Mouse (Mus musculus): ENCODE data around the gene Hdgfl3. TPM values are rescaled to one million over a fixed set of nuclear protein-coding genes. Genes with fewer than 3 reads are reported as not detected.

The Hdgfl3 gene
- polyA plus RNA-seq, 1 experiment from 2014 or later, result 11.9 TPM

- Histone ChIP-seq H3K9ac (ENCODE audit: low read depth, low read length) (no peak overlapping the region), H3K36me3 (ENCODE audit: control insufficient read depth, insufficient read depth, low read length) (no peaks in the 10 kb centered on the region), H3K9me3 (replicated peaks; ENCODE audit: control insufficient read depth, low read length) (no peaks in the 10 kb centered on the region), H3K4me3 (ENCODE audit: low read depth, low read length) (no peak overlapping the region), H3K27ac (ENCODE audit: low read depth, low read length) (no peak overlapping the region), H3K4me2 (no peak overlapping the region), H3K27me3 (ENCODE audit: control insufficient read depth, insufficient read depth, low read length) (no peaks in the 10 kb centered on the region), H3K4me1 (ENCODE audit: control insufficient read depth, insufficient read depth, low read length) (no peaks in the 10 kb centered on the region; the same call in 1 of the 2 replicates)
- ATAC-seq (replicated peaks; ENCODE audit: insufficient number of reproducible peaks, low FRiP score, low TSS enrichment), result no peak
- 42% methylated on average over 8 of the region's 8 CpGs for WGBS (ENCODE audit: insufficient replicate concordance)
Measured at GRCm38 (mm10) chr7:81847010-81847409, 87.3 kb downstream of the Hdgfl3 start.

DNA sequence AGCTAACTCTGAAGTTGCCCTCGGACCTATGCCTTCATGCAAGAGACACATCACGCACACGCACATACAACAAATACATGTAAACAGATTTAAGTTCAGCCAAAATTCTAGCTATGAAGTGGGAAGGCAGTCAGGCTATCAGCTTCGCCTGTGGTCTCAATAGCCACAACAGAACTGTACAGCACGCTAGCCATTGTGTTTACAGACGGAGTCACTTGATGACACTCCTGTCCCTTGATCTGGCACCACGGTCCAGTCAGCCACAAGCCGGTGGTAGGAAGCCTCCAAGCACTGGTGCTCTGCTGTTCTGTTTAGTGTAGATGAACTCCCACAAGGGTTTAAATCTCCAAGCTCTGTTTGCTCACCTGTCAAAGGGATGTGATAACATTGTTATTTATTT, 88.3 kb downstream of the Hdgfl3 start:
- Histone ChIP-seq H3K9me3 (replicated peaks; ENCODE audit: control insufficient read depth, low read length) (no peaks in the 10 kb centered on the region), H3K27ac (ENCODE audit: low read depth, low read length) (no peak overlapping the region), H3K4me1 (ENCODE audit: control insufficient read depth, insufficient read depth, low read length) (no peaks in the 10 kb centered on the region; the same call in 1 of the 2 replicates), H3K36me3 (ENCODE audit: control insufficient read depth, insufficient read depth, low read length) (no peaks in the 10 kb centered on the region), H3K27me3 (ENCODE audit: control insufficient read depth, insufficient read depth, low read length) (no peaks in the 10 kb centered on the region), H3K4me3 (ENCODE audit: low read depth, low read length) (no peak overlapping the region), H3K4me2 (no peak overlapping the region), H3K9ac (ENCODE audit: low read depth, low read length) (no peak overlapping the region)
- ATAC-seq (replicated peaks; ENCODE audit: insufficient number of reproducible peaks, low FRiP score, low TSS enrichment), result no peak
- 60% methylated on average over 8 of the region's 8 CpGs for WGBS (ENCODE audit: insufficient replicate concordance)

- H3K27me3 ChIP-seq (ENCODE audit: control insufficient read depth, insufficient read depth, low read length), result no peaks in the 10 kb centered on the region
- H3K9ac ChIP-seq (ENCODE audit: low read depth, low read length), result no peak overlapping the region
- no peak overlapping the region for H3K4me3 ChIP-seq (ENCODE audit: low read depth, low read length)
- H3K27ac ChIP-seq (ENCODE audit: low read depth, low read length), result no peak overlapping the region
- no peak for ATAC-seq (replicated peaks; ENCODE audit: insufficient number of reproducible peaks, low FRiP score, low TSS enrichment)
- WGBS (ENCODE audit: insufficient replicate concordance), result 73% methylated on average over 3 of the region's 3 CpGs
- H3K4me1 ChIP-seq (ENCODE audit: control insufficient read depth, insufficient read depth, low read length), result peaks cover 1% of the 10 kb centered on the region
- no peaks in the 10 kb centered on the region for H3K9me3 ChIP-seq (replicated peaks; ENCODE audit: control insufficient read depth, low read length)
- H3K36me3 ChIP-seq (ENCODE audit: control insufficient read depth, insufficient read depth, low read length), result no peaks in the 10 kb centered on the region
- H3K4me2 ChIP-seq, result no peak overlapping the region
Measured at GRCm38 (mm10) chr7:81845313-81845712, 89.0 kb downstream of the Hdgfl3 start.

DNA sequence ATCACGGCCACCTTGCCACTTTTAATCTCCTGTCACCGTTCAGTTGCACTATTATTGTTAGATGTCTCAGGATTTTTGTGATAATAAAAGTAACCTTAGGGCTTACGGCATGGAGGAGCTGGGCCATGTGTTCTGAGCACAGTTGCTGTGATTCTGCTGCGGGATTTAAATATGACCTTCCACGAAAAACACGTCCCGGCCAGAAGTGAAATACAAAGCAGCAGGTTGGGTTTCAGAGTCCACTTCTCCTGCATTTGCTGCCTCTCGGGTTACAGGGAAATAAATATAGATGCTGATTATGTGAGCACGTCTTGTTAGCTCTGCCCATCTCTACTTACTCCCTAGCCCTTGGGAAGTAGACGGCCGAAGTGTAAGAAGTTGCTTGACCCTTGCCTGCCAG, 89.5 kb downstream of the Hdgfl3 start:
- Histone ChIP-seq H3K4me3 (ENCODE audit: low read depth, low read length) (no peak overlapping the region), H3K36me3 (ENCODE audit: control insufficient read depth, insufficient read depth, low read length) (no peaks in the 10 kb centered on the region), H3K27me3 (ENCODE audit: control insufficient read depth, insufficient read depth, low read length) (no peaks in the 10 kb centered on the region), H3K9ac (ENCODE audit: low read depth, low read length) (no peak overlapping the region), H3K27ac (ENCODE audit: low read depth, low read length) (no peak overlapping the region), H3K4me2 (no peak overlapping the region), H3K9me3 (replicated peaks; ENCODE audit: control insufficient read depth, low read length) (no peaks in the 10 kb centered on the region), H3K4me1 (ENCODE audit: control insufficient read depth, insufficient read depth, low read length) (peaks cover 3% of the 10 kb centered on the region)
- WGBS (ENCODE audit: insufficient replicate concordance), result 74% methylated on average over 11 of the region's 11 CpGs
- ATAC-seq (replicated peaks; ENCODE audit: insufficient number of reproducible peaks, low FRiP score, low TSS enrichment), result no peak

DNA sequence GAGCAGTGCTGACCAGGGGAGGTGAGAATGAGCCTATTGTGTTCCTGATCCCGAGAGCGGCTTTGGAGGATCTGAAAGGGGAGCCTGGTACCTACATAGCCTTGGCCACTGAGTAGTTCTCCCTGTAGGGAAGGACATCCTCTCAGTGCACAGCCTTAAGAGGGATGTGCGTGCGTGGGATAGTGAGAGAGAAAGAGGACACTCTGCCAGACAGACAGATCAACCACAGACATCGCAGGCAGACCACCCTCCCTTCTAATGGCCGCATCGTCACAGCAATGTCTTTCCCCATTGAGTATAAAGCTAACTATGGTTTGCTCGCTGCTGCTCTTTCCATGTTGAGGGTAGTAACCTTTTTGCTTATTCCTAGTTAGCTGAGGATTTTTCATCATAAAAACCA, 90.4 kb downstream of the Hdgfl3 start:
- ATAC-seq (replicated peaks; ENCODE audit: insufficient number of reproducible peaks, low FRiP score, low TSS enrichment), result no peak
- no peak overlapping the region for H3K4me3 ChIP-seq (ENCODE audit: low read depth, low read length)
- H3K27me3 ChIP-seq (ENCODE audit: control insufficient read depth, insufficient read depth, low read length), result no peaks in the 10 kb centered on the region
- peaks cover 3% of the 10 kb centered on the region for H3K4me1 ChIP-seq (ENCODE audit: control insufficient read depth, insufficient read depth, low read length)
- H3K36me3 ChIP-seq (ENCODE audit: control insufficient read depth, insufficient read depth, low read length), result no peaks in the 10 kb centered on the region
- H3K4me2 ChIP-seq, result no peak overlapping the region
- H3K27ac ChIP-seq (ENCODE audit: low read depth, low read length), result no peak overlapping the region
- no peak overlapping the region for H3K9ac ChIP-seq (ENCODE audit: low read depth, low read length)
- WGBS (ENCODE audit: insufficient replicate concordance), result 82% methylated on average over 8 of the region's 8 CpGs
- H3K9me3 ChIP-seq (replicated peaks; ENCODE audit: control insufficient read depth, low read length), result no peaks in the 10 kb centered on the region

GRCm38 (mm10) chr7:81842998-81843397, 91.3 kb downstream of the Hdgfl3 start:
- H3K9ac ChIP-seq (ENCODE audit: low read depth, low read length), result no peak overlapping the region
- no peaks in the 10 kb centered on the region for H3K9me3 ChIP-seq (replicated peaks; ENCODE audit: control insufficient read depth, low read length)
- H3K27me3 ChIP-seq (ENCODE audit: control insufficient read depth, insufficient read depth, low read length), result no peaks in the 10 kb centered on the region
- H3K27ac ChIP-seq (ENCODE audit: low read depth, low read length), result no peak overlapping the region
- H3K4me1 ChIP-seq (ENCODE audit: control insufficient read depth, insufficient read depth, low read length), result peaks cover 3% of the 10 kb centered on the region
- no peak overlapping the region for H3K4me2 ChIP-seq
- no peak overlapping the region for H3K4me3 ChIP-seq (ENCODE audit: low read depth, low read length)
- 54% methylated on average over 1 of the region's 1 CpGs for WGBS (ENCODE audit: insufficient replicate concordance)
- no peaks in the 10 kb centered on the region for H3K36me3 ChIP-seq (ENCODE audit: control insufficient read depth, insufficient read depth, low read length)
- ATAC-seq (replicated peaks; ENCODE audit: insufficient number of reproducible peaks, low FRiP score, low TSS enrichment), result no peak

DNA sequence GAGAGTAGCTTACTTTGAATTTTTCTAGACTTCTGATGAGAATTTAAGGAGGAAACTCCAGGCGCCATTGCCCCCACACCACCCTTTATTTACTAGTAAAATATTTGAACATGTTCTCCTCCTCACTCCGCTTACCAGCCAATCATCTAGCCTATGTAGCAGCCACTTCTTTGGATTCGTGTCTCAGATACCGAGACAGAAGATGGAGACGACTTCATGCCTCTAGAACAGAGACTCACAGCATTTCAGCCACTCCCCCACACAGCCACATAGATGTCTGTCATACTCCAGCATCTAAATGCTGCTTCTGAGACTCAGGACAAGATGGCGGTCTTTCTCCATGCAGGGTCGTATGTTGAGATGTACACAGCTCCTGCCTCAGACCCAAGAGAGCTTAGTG, 92.1 kb downstream of the Hdgfl3 start:
- Histone ChIP-seq H3K27me3 (ENCODE audit: control insufficient read depth, insufficient read depth, low read length) (no peaks in the 10 kb centered on the region), H3K36me3 (ENCODE audit: control insufficient read depth, insufficient read depth, low read length) (no peaks in the 10 kb centered on the region), H3K4me3 (ENCODE audit: low read depth, low read length) (no peak overlapping the region), H3K4me2 (no peak overlapping the region), H3K9me3 (replicated peaks; ENCODE audit: control insufficient read depth, low read length) (no peaks in the 10 kb centered on the region), H3K4me1 (ENCODE audit: control insufficient read depth, insufficient read depth, low read length) (peaks cover 3% of the 10 kb centered on the region), H3K27ac (ENCODE audit: low read depth, low read length) (no peak overlapping the region), H3K9ac (ENCODE audit: low read depth, low read length) (no peak overlapping the region)
- ATAC-seq (replicated peaks; ENCODE audit: insufficient number of reproducible peaks, low FRiP score, low TSS enrichment), result no peak
- WGBS (ENCODE audit: insufficient replicate concordance), result 83% methylated on average over 7 of the region's 7 CpGs

DNA sequence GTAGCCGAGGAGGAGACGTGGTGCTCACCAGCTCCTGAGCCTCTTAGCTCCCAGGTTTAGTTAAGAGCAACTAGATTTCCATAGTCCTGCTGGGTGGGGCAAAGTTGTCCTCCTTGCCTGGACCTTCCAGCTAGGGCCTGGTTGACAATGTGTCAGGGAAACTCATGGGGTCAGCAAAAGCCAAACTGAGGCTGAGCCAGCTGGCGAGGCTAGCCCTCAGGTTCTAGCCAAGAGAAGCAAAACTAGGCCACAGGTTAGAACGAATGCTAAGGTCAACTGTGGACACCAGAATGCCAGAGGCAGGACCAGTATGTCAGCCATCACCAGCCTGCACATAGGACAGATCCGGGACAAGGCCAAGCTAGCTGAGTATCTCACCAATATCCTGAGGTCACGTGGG, 92.8 kb downstream of the Hdgfl3 start:
- H3K27me3 ChIP-seq (ENCODE audit: control insufficient read depth, insufficient read depth, low read length), result no peaks in the 10 kb centered on the region
- WGBS (ENCODE audit: insufficient replicate concordance), result 71% methylated on average over 6 of the region's 6 CpGs
- no peak overlapping the region for H3K4me2 ChIP-seq
- no peak for ATAC-seq (replicated peaks; ENCODE audit: insufficient number of reproducible peaks, low FRiP score, low TSS enrichment)
- no peak overlapping the region for H3K4me3 ChIP-seq (ENCODE audit: low read depth, low read length)
- H3K9ac ChIP-seq (ENCODE audit: low read depth, low read length), result no peak overlapping the region
- H3K36me3 ChIP-seq (ENCODE audit: control insufficient read depth, insufficient read depth, low read length), result no peaks in the 10 kb centered on the region
- H3K9me3 ChIP-seq (replicated peaks; ENCODE audit: control insufficient read depth, low read length), result no peaks in the 10 kb centered on the region
- H3K4me1 ChIP-seq (ENCODE audit: control insufficient read depth, insufficient read depth, low read length), result peaks cover 3% of the 10 kb centered on the region
- no peak overlapping the region for H3K27ac ChIP-seq (ENCODE audit: low read depth, low read length)

GRCm38 (mm10) chr7:81840661-81841181, 93.6 kb downstream of the Hdgfl3 start:
- no peak overlapping the region for H3K4me2 ChIP-seq
- H3K4me1 ChIP-seq (ENCODE audit: control insufficient read depth, insufficient read depth, low read length), result peaks cover 3% of the 10 kb centered on the region; the same call in 1 of the 2 replicates
- no peak for ATAC-seq (replicated peaks; ENCODE audit: insufficient number of reproducible peaks, low FRiP score, low TSS enrichment)
- no peaks in the 10 kb centered on the region for H3K36me3 ChIP-seq (ENCODE audit: control insufficient read depth, insufficient read depth, low read length)
- no peak overlapping the region for H3K9ac ChIP-seq (ENCODE audit: low read depth, low read length)
- no peaks in the 10 kb centered on the region for H3K9me3 ChIP-seq (replicated peaks; ENCODE audit: control insufficient read depth, low read length)
- H3K27me3 ChIP-seq (ENCODE audit: control insufficient read depth, insufficient read depth, low read length), result no peaks in the 10 kb centered on the region
- 51% methylated on average over 7 of the region's 7 CpGs for WGBS (ENCODE audit: insufficient replicate concordance)
- H3K27ac ChIP-seq (ENCODE audit: low read depth, low read length), result no peak overlapping the region
- H3K4me3 ChIP-seq (ENCODE audit: low read depth, low read length), result no peak overlapping the region

Data from heart, embryonic 11.5 days (tissue).